In the genomic region with DNA sequence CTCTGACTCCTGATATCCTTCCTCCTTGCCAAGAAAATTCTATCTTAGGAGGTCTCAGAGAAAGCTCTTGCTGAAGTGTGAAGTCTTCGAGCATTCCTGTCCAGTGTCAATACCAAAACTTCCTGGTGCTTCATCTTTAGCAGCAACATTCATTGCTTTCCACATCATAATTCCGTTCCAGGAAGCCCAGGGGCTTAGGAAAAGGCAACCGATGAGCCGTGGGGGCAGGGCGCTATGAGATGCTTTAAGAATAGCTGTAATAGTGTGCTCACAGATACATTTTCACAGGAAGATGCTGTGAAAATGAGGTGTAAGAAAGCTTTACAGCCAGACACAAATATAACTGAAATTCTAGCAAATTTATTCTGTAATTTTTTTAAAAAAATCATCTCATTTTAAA, we compare ENCODE assay signal across 20 mouse cellular contexts. TPM values are rescaled to one million over a fixed set of nuclear protein-coding genes. Genes with fewer than 3 reads are reported as not detected.
"Had no signal": no experiment of that assay in that cellular context is flagged by ENCODE, and none has a peak within 500 bp of the region (broad histone marks: within the 10 kb centered on the region; RNA-seq: fewer than 3 reads in every experiment).

No protein-coding gene starts in this region.

- DNase-seq: left cerebral cortex, postnatal 4 days; liver; liver, embryonic 13.5 days; liver, postnatal 0 days; lung, adult 18-20 months; lung, adult 2 months; lung, embryonic 14.5 days; lung, postnatal 10 days; lung, postnatal 14 days; lung, postnatal 36 days; lung, postnatal 4 days; midbrain, embryonic 14.5 days had no signal

- ATAC-seq: liver, embryonic 12.5 days; liver, postnatal 0 days; lung, postnatal 0 days; midbrain, embryonic 13.5 days; midbrain, embryonic 15.5 days; midbrain, embryonic 16.5 days had no signal

RNA-seq across cellular contexts. Expression of a gene that starts 42.1 kb away (rescaled TPM):
- total RNA-seq: megakaryocyte, adult 5-6 weeks; megakaryocyte-erythroid progenitor cell, adult 5-6 weeks; monocyte, adult 5-6 weeks had no signal
